Mouse (Mus musculus) effector memory CD4-positive, alpha-beta T cell, adult 7 months (primary cell): Measurements from ENCODE around the gene Tanc1. TPM values are rescaled to one million over a fixed set of nuclear protein-coding genes. Genes with fewer than 3 reads are reported as not detected.

ENCODE experiments used
- polyA plus RNA-seq: library from polyadenylated mRNA; unstranded; fragments of 100-300 nt; shearing (Covaris generic); gene quantifications from one replicate; pipeline ENCODE4 v1.2.1, GENCODE M21; 2017

The Tanc1 gene
- polyA plus RNA-seq = 17.8 TPM

DNA sequence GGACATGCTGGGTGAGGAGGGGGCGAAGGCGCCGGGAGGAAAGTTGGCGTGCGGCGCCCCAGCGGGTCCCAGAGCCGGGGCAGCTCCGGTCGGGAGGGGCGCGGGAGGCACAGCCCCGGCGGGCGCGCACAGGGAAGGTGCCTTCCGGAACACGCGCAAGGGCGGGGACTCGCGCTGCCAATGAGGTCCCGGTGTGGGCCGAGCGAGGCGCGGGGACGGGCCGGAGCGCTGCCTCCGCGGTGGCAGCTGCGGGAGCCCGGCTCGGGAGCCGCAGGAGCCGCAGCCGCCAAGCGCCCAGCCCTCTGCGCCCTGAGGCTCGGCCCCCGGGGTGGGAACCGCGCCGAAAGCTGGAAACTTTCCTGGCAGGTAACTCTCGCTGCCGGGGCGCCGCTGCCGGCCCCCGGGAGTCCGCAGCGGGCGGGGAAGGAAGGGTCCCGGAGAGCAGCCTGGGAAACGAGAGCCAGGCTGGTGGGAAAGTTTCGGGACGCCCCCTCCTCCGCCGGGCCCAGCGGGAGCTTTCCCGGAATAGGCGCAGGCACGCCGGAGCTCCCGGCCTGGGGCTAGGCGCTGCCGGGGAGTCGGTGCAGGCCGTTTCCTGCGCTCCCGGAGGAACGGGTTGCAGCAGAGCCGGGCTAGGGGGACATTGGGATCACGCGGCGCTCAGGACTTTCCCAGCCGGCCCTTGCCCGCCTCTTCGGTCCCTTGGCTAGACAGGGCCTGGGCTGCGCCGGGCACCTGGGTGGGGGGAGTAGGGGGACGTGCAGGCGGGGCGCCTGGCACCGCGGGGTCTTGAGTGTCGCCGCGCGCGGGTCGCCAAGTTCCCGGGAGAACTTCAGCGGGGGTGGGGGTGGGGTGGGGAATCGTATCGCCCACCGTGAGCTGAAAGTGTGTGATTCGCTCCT lies at the start of gene Tanc1:
Tanc1 (plus strand) TSS at position 212 of the 902 bp plus-strand sequence.

DNA sequence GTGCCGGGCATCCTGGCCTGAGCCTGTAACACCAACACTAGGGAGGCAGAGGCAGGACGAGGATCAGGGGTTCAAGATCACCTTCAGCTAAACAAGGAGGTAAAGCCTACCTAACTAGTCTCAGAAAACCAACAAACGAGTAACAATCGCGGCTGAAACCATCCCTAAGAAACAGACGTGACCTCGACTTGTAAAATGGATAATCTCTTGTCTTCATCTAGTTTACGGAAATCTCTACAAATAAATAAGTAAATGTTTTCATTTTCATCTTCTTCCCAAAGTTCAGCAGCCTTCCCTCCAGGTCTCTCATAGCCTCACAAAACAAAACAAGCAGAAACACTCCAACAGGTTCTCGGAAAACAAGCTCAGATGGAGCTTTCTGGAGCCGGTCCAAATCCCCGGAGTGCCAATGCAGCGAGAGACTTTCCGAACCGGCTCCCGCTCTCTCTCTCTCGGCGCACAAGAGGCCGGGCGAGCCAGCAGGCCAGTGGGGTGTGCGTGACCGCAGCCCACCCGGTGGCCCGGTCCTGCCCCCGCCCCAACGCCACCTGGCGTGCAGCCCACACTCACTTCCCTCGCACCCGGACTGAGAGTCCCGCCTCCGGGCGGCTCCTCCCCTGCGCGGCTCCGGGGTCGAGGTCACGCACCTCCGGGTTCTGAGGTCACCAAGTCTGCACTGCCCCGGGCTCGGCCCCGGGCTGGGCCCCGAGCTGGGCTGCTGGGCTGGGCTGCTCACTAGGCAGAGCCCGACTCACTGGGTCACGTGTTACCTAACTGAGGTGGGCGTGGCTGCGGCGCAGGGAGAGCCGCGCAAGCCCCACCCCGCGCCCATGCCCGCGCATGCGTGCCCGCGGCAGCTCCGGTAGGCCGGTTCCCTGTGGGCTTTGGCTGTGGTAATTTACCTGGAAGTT lies 270.2 kb downstream of the Tanc1 start, which contains the start of gene Wdsub1:
Wdsub1 (minus strand) TSS at position 761 of the 911 bp plus-strand sequence.

Other genes starting within 250 kb of the Tanc1 start
- 3.2 TPM for gene Dapl1, start 127.4 kb upstream of the Tanc1 start, polyA plus RNA-seq